12 mouse cellular contexts compared by ENCODE assay signal in the genomic region with DNA sequence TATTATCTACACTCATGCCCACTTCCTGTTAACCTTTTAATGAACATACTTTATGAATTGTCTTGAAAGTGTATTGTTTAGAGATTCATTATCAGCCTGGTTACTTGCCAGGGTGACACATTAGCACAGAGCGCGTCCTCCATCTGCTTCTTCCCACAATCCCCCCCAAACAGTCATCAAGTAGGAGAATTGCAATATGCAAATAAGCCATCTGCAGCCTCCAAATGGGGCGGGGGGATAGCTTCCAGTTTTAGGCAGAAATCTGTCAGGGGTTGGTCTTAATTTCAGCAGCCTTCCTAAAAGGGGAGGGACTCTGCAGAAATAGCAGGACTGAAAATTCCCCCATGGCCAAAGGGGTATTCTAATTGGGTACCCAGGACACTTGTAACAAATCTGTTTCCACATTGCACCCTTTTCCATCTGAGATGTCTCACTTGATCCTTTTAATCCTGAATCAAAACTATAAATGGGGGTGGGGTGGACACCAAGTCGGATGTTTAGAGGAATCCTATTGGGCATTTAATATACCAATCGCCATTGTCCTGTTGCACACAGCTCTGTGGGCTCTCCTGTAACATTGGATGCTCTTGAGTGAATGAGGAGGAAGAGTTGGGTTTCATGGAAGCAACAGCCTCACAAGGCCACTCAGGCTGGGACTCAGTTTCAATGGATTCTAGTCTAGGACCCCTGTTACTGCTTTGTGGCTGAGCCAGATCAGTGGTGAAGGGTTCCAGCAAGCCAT. TPM values are rescaled to one million over a fixed set of nuclear protein-coding genes. Genes with fewer than 3 reads are reported as not detected.
DNase-seq lines count a peak whose midpoint lies in the region; ATAC-seq lines count a peak whose summit lies in the region.
"Had no signal": no experiment of that assay in that cellular context is flagged by ENCODE, and none has a peak within 500 bp of the region (broad histone marks: within the 10 kb centered on the region; RNA-seq: fewer than 3 reads in every experiment).

No protein-coding gene starts in this region.

- peak; percentile 54; the same call in 1 of the 2 replicates for ATAC-seq in hindbrain, embryonic 15.5 days (ENCODE audit: low FRiP score, low read depth)
- peak; percentile 61; the same call in 1 of the 2 replicates for ATAC-seq in midbrain, embryonic 14.5 days (ENCODE audit: low FRiP score, low TSS enrichment)

- intact Hi-C loops in left cerebral cortex, postnatal 4 days (cut with DNase I) = no loop called here

- H3K4me3 ChIP-seq in hindbrain, embryonic 15.5 days = no peak overlapping the region
- no peak overlapping the region for H3K4me3 ChIP-seq in midbrain, embryonic 14.5 days (replicated peaks; ENCODE audit: low read depth, low read length)

- H3K4me2 ChIP-seq in hindbrain, embryonic 15.5 days = no peak overlapping the region
- H3K4me2 ChIP-seq in midbrain, embryonic 14.5 days (ENCODE audit: low read length) = no peak overlapping the region

- DNase-seq in left cerebral cortex, postnatal 4 days = peak; percentile 86
- DNase-seq in left cerebral cortex, adult 11 months (ENCODE audit: low spot score) = no peak
- peak; percentile 61 for DNase-seq in cerebellum, adult 9-11 months
- DNase-seq in midbrain, embryonic 14.5 days = peak; percentile 52
- DNase-seq in adrenal gland, postnatal 4 days (ENCODE audit: low spot score in 2 of 2) = no peak
- DNase-seq in frontal cortex, postnatal 14 days (ENCODE audit: low spot score in 2 of 2) = no peak
- DNase-seq in urinary bladder, postnatal 36 days (ENCODE audit: low spot score in 2 of 2) = no peak
- DNase-seq: adrenal gland, postnatal 14 days; heart, postnatal 10 days; kidney, adult 8-10 months; thymus, postnatal 25 days had no signal

- 42% methylated on average over 5 of the region's 5 CpGs for WGBS in hindbrain, embryonic 15.5 days
- WGBS in midbrain, embryonic 14.5 days = 61% methylated on average over 5 of the region's 5 CpGs

- no peaks in the 10 kb centered on the region for H3K27me3 ChIP-seq in hindbrain, embryonic 15.5 days
- H3K27me3 ChIP-seq in midbrain, embryonic 14.5 days (ENCODE audit: control insufficient read depth, insufficient read depth, low read length) = no peaks in the 10 kb centered on the region

- peak overlapping the region; percentile 44 for H3K27ac ChIP-seq in hindbrain, embryonic 15.5 days (replicated peaks)
- H3K27ac ChIP-seq in midbrain, embryonic 14.5 days (replicated peaks; ENCODE audit: low read depth, low read length) = no peak overlapping the region

- no peaks in the 10 kb centered on the region for H3K9me3 ChIP-seq in hindbrain, embryonic 15.5 days
- no peaks in the 10 kb centered on the region for H3K9me3 ChIP-seq in midbrain, embryonic 14.5 days (ENCODE audit: control insufficient read depth, low read length)

- H3K9ac ChIP-seq in hindbrain, embryonic 15.5 days = no peak overlapping the region
- H3K9ac ChIP-seq in midbrain, embryonic 14.5 days (replicated peaks; ENCODE audit: low read length) = no peak overlapping the region

- no peaks in the 10 kb centered on the region for H3K36me3 ChIP-seq in hindbrain, embryonic 15.5 days
- H3K36me3 ChIP-seq in midbrain, embryonic 14.5 days (ENCODE audit: control insufficient read depth, insufficient read depth, low read length) = no peaks in the 10 kb centered on the region

- peaks cover 21% of the 10 kb centered on the region for H3K4me1 ChIP-seq in hindbrain, embryonic 15.5 days (replicated peaks)
- H3K4me1 ChIP-seq in midbrain, embryonic 14.5 days (ENCODE audit: control insufficient read depth, insufficient read depth, low read length) = no peaks in the 10 kb centered on the region

RNA-seq across cellular contexts. Expression of a gene that starts 51.7 kb away (rescaled TPM):
- total RNA-seq in left cerebral cortex, postnatal 4 days (2021) = 100 to 1,000 TPM; 148 to 155 TPM
- 96.7 and 112 TPM in 2 replicates for polyA plus RNA-seq in hindbrain, embryonic 15.5 days (2015; fragmentation: Nextera tagmentation; extraction: Ambion mirVana)
- polyA plus RNA-seq in midbrain, embryonic 14.5 days (2014; fragmentation: Nextera tagmentation; extraction: Ambion mirVana) = 66.1 and 76.7 TPM in 2 replicates
- 10 to 100 TPM; 13.0 to 16.5 TPM for total RNA-seq in adrenal gland, postnatal 4 days (2021)

Comparison
In these comparisons a context has a peak if more than half of its experiments do, and no peak if none do; other contexts are left out.
1. DNase-seq: peak in left cerebral cortex, postnatal 4 days (single experiment), cerebellum, adult 9-11 months (single experiment) and midbrain, embryonic 14.5 days (single experiment); none in left cerebral cortex, adult 11 months (single experiment), adrenal gland, postnatal 4 days (0 of 2), frontal cortex, postnatal 14 days (0 of 2) and urinary bladder, postnatal 36 days (0 of 2).
2. RNA of a gene that starts 51.7 kb away (total RNA-seq): 148 to 155 TPM in left cerebral cortex, postnatal 4 days; 13.0 to 16.5 TPM in adrenal gland, postnatal 4 days; every median in the first group is over 4 times any median in the second.